Mouse (Mus musculus) E14TG2a.4 (cell line): ENCODE measurements around the gene Ahctf1.
"Not testable (repeated sequence)": the region's sequence is repeated elsewhere in the genome, so short reads cannot be mapped to it uniquely, and the experiment has no call there.

Experiments used
- H3K27me3 ChIP-seq: 2 replicates; pipeline ENCODE4 v1.6.1; 2014; ENCODE audit warnings: low read length, control low read depth; ENCODE audit not compliant: insufficient read depth
- H3K36me3 ChIP-seq: 2 replicates; pipeline ENCODE4 v1.6.1; 2014; ENCODE audit warnings: low read length, control low read depth; ENCODE audit not compliant: insufficient read depth
- H3K4me1 ChIP-seq: replicated peaks from 2 replicates; pipeline ENCODE4 v1.6.1; 2014; ENCODE audit warnings: low read depth, low read length, control low read depth
- H3K4me3 ChIP-seq: replicated peaks from 2 replicates; pipeline ENCODE4 v1.5.1; 2014; ENCODE audit warnings: mild to moderate bottlenecking, low read length
- H3K9me3 ChIP-seq: 2 replicates; pipeline ENCODE4 v1.6.1; 2014; ENCODE audit warnings: low read length, control low read depth
- CTCF ChIP-seq: conservative IDR thresholded peaks from 2 replicates; pipeline ENCODE4 v1.5.1; 2014; ENCODE audit warnings: low read length
- NANOG ChIP-seq: IDR thresholded peaks from 2 replicates; pipeline ENCODE4 v1.6.1; 2014; ENCODE audit warnings: borderline replicate concordance, low read length, mixed read lengths
- POU5F1 ChIP-seq: IDR thresholded peaks from 2 replicates; pipeline ENCODE4 v1.6.1; 2014; ENCODE audit warnings: low read length, borderline replicate concordance

The Ahctf1 gene

DNA sequence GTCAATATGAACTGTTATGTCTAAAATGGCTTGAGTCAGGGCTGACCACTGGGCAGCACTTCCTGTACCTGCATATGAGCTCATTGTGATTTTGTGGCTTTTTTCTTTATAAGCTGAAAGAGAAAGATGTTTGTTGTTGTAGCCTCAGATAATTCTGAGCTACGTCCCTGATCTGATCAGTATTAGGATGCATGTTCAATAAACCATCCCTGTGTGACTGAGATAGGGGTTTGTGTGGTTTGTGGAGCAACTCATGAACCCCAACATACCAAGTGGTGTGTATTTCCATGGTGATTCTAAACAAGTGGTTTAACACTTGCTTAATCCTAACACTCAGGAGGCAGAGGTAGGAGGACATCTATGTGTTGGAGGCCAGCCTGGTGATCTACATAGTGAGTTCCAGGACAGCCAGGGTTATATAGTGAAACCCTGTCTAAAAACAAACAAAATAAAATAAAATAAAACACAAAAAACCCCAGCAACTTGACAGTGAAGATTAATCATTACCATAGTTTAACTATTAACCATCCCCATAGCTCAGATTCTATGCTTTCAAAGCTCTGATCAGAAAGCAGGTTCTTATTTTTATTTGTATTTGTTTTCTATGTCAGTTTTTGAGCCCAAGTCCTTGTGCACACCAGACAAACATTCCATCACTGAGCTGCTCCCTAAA is 32.4 kb upstream of the Ahctf1 start:
- H3K27me3 ChIP-seq: 0 out of 2 replicates have a peak, but pooled peaks cover 2% of the 10 kb centered on the region
- H3K36me3 ChIP-seq: no peaks in the 10 kb centered on the region
- TF ChIP-seq POU5F1: no peak
- TF ChIP-seq CTCF: no peak
- no peak for TF ChIP-seq NANOG
- H3K4me3 ChIP-seq: no peak overlapping the region
- H3K4me1 ChIP-seq: peaks cover 8% of the 10 kb centered on the region; the same call in 1 of the 2 replicates
- H3K9me3 ChIP-seq: peaks cover 16% of the 10 kb centered on the region

DNA sequence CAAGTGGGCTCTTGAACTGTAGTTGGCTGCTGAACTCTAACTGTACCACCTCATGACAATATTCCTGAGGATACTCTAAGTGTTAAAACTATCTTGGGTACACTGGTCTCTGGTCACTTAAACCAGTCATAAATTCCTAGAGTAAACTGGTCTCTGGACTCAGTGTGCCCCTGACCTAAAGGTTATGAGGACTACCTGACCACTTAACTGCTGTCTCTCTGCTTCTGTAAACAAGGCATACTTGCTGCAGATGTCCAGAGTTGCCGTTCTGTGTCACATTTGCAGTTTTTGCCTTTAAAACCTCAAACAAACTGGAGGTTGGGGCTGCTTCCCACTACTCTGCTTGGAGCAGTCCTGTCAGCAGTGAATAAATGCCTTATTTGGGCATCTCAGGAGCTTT is 30.1 kb upstream of the Ahctf1 start:
- no peaks in the 10 kb centered on the region for H3K36me3 ChIP-seq
- peaks cover 8% of the 10 kb centered on the region; the same call in 1 of the 2 replicates for H3K4me1 ChIP-seq
- H3K9me3 ChIP-seq: peaks cover 21% of the 10 kb centered on the region
- H3K27me3 ChIP-seq: 0 out of 2 replicates have a peak, but pooled peaks cover 2% of the 10 kb centered on the region
- H3K4me3 ChIP-seq: no peak overlapping the region
- no peak for TF ChIP-seq NANOG
- TF ChIP-seq POU5F1: no peak
- TF ChIP-seq CTCF: no peak

DNA sequence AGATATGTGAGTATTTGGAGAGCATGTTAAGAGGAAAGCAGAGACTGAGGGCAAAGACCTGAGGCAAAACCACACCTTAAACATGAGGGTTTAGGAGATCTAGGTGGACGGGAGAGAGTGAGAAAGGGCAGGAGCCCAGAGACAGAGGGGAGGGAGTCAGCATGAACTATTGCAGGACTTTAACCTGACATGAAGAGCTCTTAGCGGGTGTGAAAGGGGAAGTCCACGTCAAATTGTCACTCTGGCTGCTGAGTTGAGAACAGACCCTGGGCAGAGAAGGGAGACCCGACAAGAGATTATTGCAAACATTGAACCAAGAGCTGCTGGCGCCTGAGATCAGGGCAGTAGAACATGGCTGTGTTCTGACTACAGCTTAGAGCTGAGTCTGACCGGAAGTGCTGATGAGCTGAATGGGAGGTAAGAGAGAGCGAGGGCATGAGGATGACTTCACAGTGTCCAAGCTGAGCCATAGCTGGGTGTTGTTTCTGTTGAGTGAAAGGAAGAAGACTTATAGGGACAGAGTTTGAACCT is 29.3 kb upstream of the Ahctf1 start:
- no peak for TF ChIP-seq POU5F1
- peaks cover 8% of the 10 kb centered on the region; the same call in 1 of the 2 replicates for H3K4me1 ChIP-seq
- H3K36me3 ChIP-seq: no peaks in the 10 kb centered on the region
- H3K4me3 ChIP-seq: no peak overlapping the region
- 0 out of 2 replicates have a peak, but pooled peaks cover 2% of the 10 kb centered on the region for H3K27me3 ChIP-seq
- peaks cover 21% of the 10 kb centered on the region for H3K9me3 ChIP-seq

DNA sequence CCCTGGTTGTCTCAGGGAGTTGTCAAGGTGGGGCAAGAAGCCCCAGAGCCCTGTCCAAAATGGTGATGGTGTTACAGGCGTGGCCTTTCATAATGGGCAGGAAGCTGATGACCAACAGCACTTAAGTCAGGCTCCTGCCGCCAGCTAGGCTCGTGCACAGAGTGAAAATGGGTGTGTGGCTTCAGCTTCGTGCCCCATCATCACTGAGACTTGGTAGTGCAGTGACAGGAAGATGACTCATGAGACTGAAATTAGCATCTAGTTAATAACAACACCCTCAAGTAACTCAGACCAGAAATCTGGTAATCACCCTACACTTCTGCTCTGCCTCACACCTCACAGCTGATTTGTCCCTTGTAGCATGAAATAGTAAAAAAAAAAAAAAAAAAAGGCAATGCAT is 25.4 kb upstream of the Ahctf1 start:
- no peaks in the 10 kb centered on the region for H3K4me1 ChIP-seq
- H3K4me3 ChIP-seq: no peak overlapping the region
- H3K27me3 ChIP-seq: 0 out of 2 replicates have a peak, but pooled peaks cover 2% of the 10 kb centered on the region
- 0 out of 2 replicates have a peak, but pooled peaks cover 7% of the 10 kb centered on the region for H3K9me3 ChIP-seq
- no peak for TF ChIP-seq CTCF
- TF ChIP-seq NANOG: no peak
- no peak for TF ChIP-seq POU5F1
- no peaks in the 10 kb centered on the region for H3K36me3 ChIP-seq

DNA sequence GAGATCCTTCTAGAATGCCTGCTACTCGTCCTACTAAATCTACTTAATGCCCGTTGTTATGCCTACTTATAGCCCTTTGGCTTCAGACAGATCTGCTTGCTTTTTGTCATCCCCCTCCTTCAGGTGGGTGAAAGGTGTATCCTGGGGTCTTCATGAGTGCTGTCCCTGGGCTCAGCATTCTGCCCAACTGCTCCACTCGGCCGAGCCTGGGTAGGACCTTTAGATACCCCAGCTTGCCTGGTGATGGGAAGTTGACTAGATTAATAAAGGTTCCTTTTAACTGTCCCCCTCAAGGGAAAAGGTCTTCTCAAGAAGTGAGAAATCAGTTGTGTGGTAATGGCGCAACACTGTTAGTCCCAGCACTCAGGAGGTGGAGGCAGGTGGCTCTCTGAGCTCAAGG is 24.6 kb upstream of the Ahctf1 start:
- Histone ChIP-seq H3K9me3 (0 out of 2 replicates have a peak, but pooled peaks cover 7% of the 10 kb centered on the region), H3K4me3 (no peak overlapping the region), H3K4me1 (no peaks in the 10 kb centered on the region), H3K27me3 (peaks cover 7% of the 10 kb centered on the region; the same call in 1 of the 2 replicates), H3K36me3 (no peaks in the 10 kb centered on the region)
- TF ChIP-seq POU5F1 (no peak), NANOG (no peak), CTCF (no peak)

DNA sequence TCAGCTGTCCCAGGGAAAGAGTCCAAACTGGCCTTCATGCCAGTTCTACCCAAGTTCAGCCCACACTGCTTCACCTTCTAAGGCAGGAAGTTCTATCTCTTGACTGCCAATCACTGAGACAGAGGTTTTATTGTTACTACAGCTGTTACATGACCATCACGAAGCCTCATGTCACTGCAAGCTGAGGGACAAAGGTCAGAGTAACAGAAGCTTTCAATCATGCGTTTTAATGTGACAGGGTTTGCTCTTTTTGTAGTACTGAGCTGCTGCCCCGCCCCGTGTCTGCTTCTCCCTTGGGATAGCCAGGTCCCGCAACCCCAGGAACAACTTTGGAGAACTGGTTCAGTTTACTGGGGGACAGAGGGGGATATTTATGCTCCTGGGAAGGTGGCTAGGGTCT is 21.1 kb upstream of the Ahctf1 start:
- H3K4me1 ChIP-seq: no peaks in the 10 kb centered on the region
- peaks cover 20% of the 10 kb centered on the region for H3K9me3 ChIP-seq
- no peaks in the 10 kb centered on the region for H3K36me3 ChIP-seq
- TF ChIP-seq POU5F1 (no peak), CTCF (no peak), NANOG (no peak)
- peaks cover 5% of the 10 kb centered on the region; the same call in 1 of the 2 replicates for H3K27me3 ChIP-seq
- H3K4me3 ChIP-seq: no peak overlapping the region

DNA sequence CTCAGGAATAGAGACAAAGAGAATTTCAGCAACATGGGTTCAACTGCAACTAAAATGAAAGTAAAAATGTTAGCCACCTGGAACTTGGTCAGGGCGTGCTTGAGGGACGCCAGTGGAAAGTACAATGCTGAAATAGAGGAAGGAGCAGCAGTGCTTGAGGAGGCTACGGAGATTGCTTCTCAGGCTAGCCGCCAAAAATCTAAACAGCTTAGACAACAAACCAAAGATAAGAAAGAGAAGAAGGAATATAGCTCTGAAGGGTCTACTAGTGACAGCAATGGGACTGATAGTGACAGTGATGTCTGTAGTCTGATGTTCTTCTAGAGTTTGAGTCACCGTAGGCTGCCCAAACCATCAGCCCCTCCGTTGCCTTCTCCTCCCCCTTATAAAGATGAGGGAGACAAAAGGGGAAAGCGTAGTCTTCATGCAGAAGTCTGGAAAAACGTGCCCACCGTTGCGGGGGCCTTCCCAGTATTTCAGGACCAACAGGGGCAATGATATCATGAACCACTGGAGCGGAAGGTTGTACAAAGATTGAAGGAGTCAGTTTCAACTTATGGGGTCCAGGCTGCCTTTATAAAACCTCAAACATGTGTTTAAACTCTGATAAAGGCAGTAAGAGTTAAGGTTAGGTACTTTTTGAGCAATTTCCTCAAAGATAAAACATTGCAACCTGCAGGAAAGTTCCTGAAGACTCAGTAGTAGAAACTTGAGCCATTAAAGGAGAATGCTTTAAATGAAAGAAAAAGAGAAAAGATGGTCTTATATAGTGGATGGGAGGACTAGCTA is 15.2 kb upstream of the Ahctf1 start:
- H3K4me3 ChIP-seq, H3K4me1 ChIP-seq, H3K27me3 ChIP-seq, H3K36me3 ChIP-seq: not testable (repeated sequence)
- peaks cover 46% of the 10 kb centered on the region for H3K9me3 ChIP-seq

DNA sequence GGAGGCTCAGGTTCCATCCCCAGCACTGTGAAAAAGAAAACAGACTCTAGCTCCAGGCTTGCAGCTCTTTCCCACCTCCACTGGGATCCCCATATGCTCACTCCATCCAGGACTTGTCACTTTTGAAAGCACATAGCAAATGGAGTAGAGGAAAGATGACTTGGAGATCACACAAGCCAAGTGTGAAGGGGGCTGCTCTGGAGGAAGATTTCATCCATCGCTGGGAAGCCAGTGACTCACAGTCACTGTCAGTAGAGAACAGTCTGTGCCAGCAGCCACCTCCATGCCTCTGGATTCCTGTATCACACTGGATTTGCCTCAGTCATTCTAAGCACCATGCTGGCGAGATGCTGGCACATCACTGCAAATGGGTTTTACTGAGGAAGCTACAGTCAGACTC is 11.1 kb upstream of the Ahctf1 start:
- Histone ChIP-seq H3K36me3 (no peaks in the 10 kb centered on the region), H3K27me3 (peaks cover 2% of the 10 kb centered on the region; the same call in 1 of the 2 replicates), H3K4me3 (no peak overlapping the region), H3K9me3 (peaks cover 30% of the 10 kb centered on the region), H3K4me1 (no peaks in the 10 kb centered on the region)
- TF ChIP-seq CTCF: no peak
- no peak for TF ChIP-seq NANOG
- no peak for TF ChIP-seq POU5F1
